Mouse (Mus musculus) CH12.LX (cell line): Measurements from ENCODE around the gene Zfp358. TPM values are rescaled to one million over a fixed set of nuclear protein-coding genes. Genes with fewer than 3 reads are reported as not detected.

Experiments used
- DNase-seq: peaks from one replicate; pipeline ENCODE4 v3.0.0-alpha.2; 2013; ENCODE audit errors: extremely low read depth
- H3K27ac ChIP-seq: 2 replicates; pipeline ENCODE4 v1.5.1; 2012; ENCODE audit warnings: low read depth, mild to moderate bottlenecking, control low read depth, moderate library complexity; ENCODE audit not compliant: insufficient read depth
- H3K27me3 ChIP-seq: replicated peaks from 2 replicates; pipeline ENCODE3; 2012; ENCODE audit warnings: inconsistent platforms
- H3K36me3 ChIP-seq, 2 experiments: replicated peaks in 1 of 2; 2 replicates each; pipeline versions ENCODE3 to v1.6.1; 2012; ENCODE audit warnings: inconsistent platforms in 1 of 2, low read length in 1 of 2, mild to moderate bottlenecking in 1 of 2, mixed read lengths in 1 of 2, moderate library complexity in 1 of 2; ENCODE audit not compliant: control insufficient read depth in 1 of 2, insufficient read depth in 1 of 2
- H3K4me1 ChIP-seq, 2 experiments: 2 replicates each; pipeline ENCODE4 v1.6.1; 2012; ENCODE audit warnings: inconsistent platforms in 1 of 2, moderate library complexity in 1 of 2; ENCODE audit not compliant: insufficient read depth in 2 of 2, control insufficient read depth in 1 of 2
- H3K4me2 ChIP-seq: 2 replicates; pipeline ENCODE4 v1.6.1; 2012; ENCODE audit warnings: low read depth, mild to moderate bottlenecking, control low read depth; ENCODE audit not compliant: poor library complexity, insufficient read depth, severe bottlenecking
- H3K4me3 ChIP-seq, 3 experiments: fragments of 150-350 bp in 1 of 3; sonication (generic) in 1 of 3; replicated peaks in 1 of 3; 2 replicates each; pipeline versions ENCODE3 to v1.5.1; 2011 to 2012; ENCODE audit warnings: low read depth in 2 of 3, low read length in 2 of 3, mild to moderate bottlenecking in 2 of 3, moderate library complexity in 2 of 3, control low read depth in 1 of 3, improper control_type of control experiment in 1 of 3, inconsistent platforms in 1 of 3, mixed read lengths in 1 of 3; ENCODE audit not compliant: poor library complexity in 1 of 3
- H3K79me2 ChIP-seq: replicated peaks from 2 replicates; pipeline ENCODE4 v1.6.1; 2012; ENCODE audit warnings: mild to moderate bottlenecking, moderate library complexity; ENCODE audit not compliant: control insufficient read depth, poor library complexity, insufficient read depth, severe bottlenecking; ENCODE audit errors: extremely low read depth
- H3K9ac ChIP-seq: 2 replicates; pipeline ENCODE4 v1.6.1; 2012; ENCODE audit warnings: low read depth, mild to moderate bottlenecking, control low read depth, moderate library complexity; ENCODE audit not compliant: insufficient read depth
- H3K9me3 ChIP-seq: replicated peaks from 2 replicates; pipeline ENCODE3; 2012; ENCODE audit warnings: low read length, inconsistent platforms, mixed read lengths
- BHLHE40 ChIP-seq: IDR thresholded peaks from 2 replicates; pipeline ENCODE4 v1.6.1; 2011; ENCODE audit warnings: mild to moderate bottlenecking, low read depth, low read length, improper control_type of control experiment
- CTCF ChIP-seq, 2 experiments: IDR thresholded peaks in 1 of 2; conservative IDR thresholded peaks in 1 of 2; 2 replicates each; pipeline ENCODE4 v1.5.1; 2011 to 2012; ENCODE audit warnings: low read depth in 2 of 2, low read length in 2 of 2, improper control_type of control experiment in 1 of 2, inconsistent platforms in 1 of 2, mild to moderate bottlenecking in 1 of 2, moderate library complexity in 1 of 2
- ELF1 ChIP-seq: IDR thresholded peaks from 2 replicates; pipeline ENCODE4 v1.6.1; 2014; ENCODE audit warnings: low read depth, mild to moderate bottlenecking, inconsistent platforms, low read length, improper control_type of control experiment
- ETS1 ChIP-seq: conservative IDR thresholded peaks from 2 replicates; pipeline ENCODE4 v1.6.1; 2012; ENCODE audit warnings: low read depth, mild to moderate bottlenecking, inconsistent platforms, low read length, improper control_type of control experiment, moderate library complexity
- GABPA ChIP-seq: IDR thresholded peaks from 2 replicates; pipeline ENCODE4 v1.6.1; 2012; ENCODE audit warnings: low read depth, low read length, improper control_type of control experiment, inconsistent platforms; ENCODE audit not compliant: insufficient replicate concordance
- HCFC1 ChIP-seq: IDR thresholded peaks from 2 replicates; pipeline ENCODE4 v1.6.1; 2012; ENCODE audit warnings: low read depth, mild to moderate bottlenecking, inconsistent platforms, low read length, improper control_type of control experiment
- JUND ChIP-seq: conservative IDR thresholded peaks from 2 replicates; pipeline ENCODE4 v1.6.1; 2011; ENCODE audit warnings: low read depth, low read length, improper control_type of control experiment
- MAFK ChIP-seq: IDR thresholded peaks from 2 replicates; pipeline ENCODE4 v1.6.1; 2011; ENCODE audit warnings: low read length, improper control_type of control experiment; ENCODE audit not compliant: insufficient replicate concordance
- MAZ ChIP-seq: IDR thresholded peaks from 2 replicates; pipeline ENCODE4 v1.6.1; 2012; ENCODE audit warnings: low read depth, mild to moderate bottlenecking, inconsistent platforms, low read length, improper control_type of control experiment, moderate library complexity
- MEF2A ChIP-seq: IDR thresholded peaks from 2 replicates; pipeline ENCODE4 v1.6.1; 2014; ENCODE audit warnings: low read depth, mild to moderate bottlenecking, inconsistent platforms, low read length, improper control_type of control experiment, borderline replicate concordance
- NELFE ChIP-seq: IDR thresholded peaks from 2 replicates; pipeline ENCODE4 v1.6.1; 2011; ENCODE audit warnings: low read depth, low read length, improper control_type of control experiment
- NRF1 ChIP-seq: IDR thresholded peaks from 2 replicates; pipeline ENCODE4 v1.6.1; 2014; ENCODE audit warnings: low read depth, mild to moderate bottlenecking, inconsistent platforms, low read length, improper control_type of control experiment, moderate library complexity
- PAX5 ChIP-seq: IDR thresholded peaks from 2 replicates; pipeline ENCODE4 v1.6.1; 2012; ENCODE audit warnings: low read length, inconsistent platforms, mixed read lengths
- POLR2AphosphoS2 ChIP-seq: IDR thresholded peaks from 2 replicates; pipeline ENCODE4 v1.6.1; 2011; ENCODE audit warnings: low read depth, low read length, improper control_type of control experiment
- SIN3A ChIP-seq: IDR thresholded peaks from 2 replicates; pipeline ENCODE4 v1.6.1; 2012; ENCODE audit warnings: low read length, improper control_type of control experiment, inconsistent platforms
- SMC3 ChIP-seq: IDR thresholded peaks from 2 replicates; pipeline ENCODE4 v1.6.1; 2011; ENCODE audit warnings: low read depth, low read length, improper control_type of control experiment
- TCF12 ChIP-seq: IDR thresholded peaks from 2 replicates; pipeline ENCODE4 v1.6.1; 2014; ENCODE audit warnings: low read depth, mild to moderate bottlenecking, inconsistent platforms, low read length, improper control_type of control experiment
- USF1 ChIP-seq: IDR thresholded peaks from 2 replicates; pipeline ENCODE4 v1.6.1; 2014; ENCODE audit warnings: low read depth, mild to moderate bottlenecking, inconsistent platforms, low read length, improper control_type of control experiment
- USF2 ChIP-seq: conservative IDR thresholded peaks from 2 replicates; pipeline ENCODE4 v1.6.1; 2011; ENCODE audit warnings: low read depth, low read length, improper control_type of control experiment
- ZC3H11A ChIP-seq: IDR thresholded peaks from 2 replicates; pipeline ENCODE4 v1.6.1; 2012; ENCODE audit warnings: low read depth, mild to moderate bottlenecking, inconsistent platforms, low read length, improper control_type of control experiment
- ZNF384 ChIP-seq: IDR thresholded peaks from 2 replicates; pipeline ENCODE4 v1.6.1; 2012; ENCODE audit warnings: low read depth, low read length, improper control_type of control experiment, inconsistent platforms
- dilution Hi-C: fragments of 300-500 bp; cut with MboI; formaldehyde crosslinking; loops from 2 replicates; pipeline ENCODE4 v1.14.3; 2020; ENCODE audit warnings: low sequenced_read_pairs; ENCODE audit not compliant: extremely low pct_unique_long_range_greater_than_20kb, extremely low pct_ligation_motif_present
- in situ Hi-C: fragments of 300-500 bp; cut with MboI; formaldehyde crosslinking; loops from 3 replicates; pipeline ENCODE4 v1.14.3; 2019; ENCODE audit warnings: low sequenced_read_pairs, low pct_ligation_motif_present, low pct_unique_long_range_greater_than_20kb, mixed read lengths
- polyA plus RNA-seq: library from polyadenylated mRNA; unstranded; fragments of >175 nt; gene quantifications from 2 replicates; pipeline ENCODE4 v1.2.1, GENCODE M21; 2012; ENCODE audit warnings: low read depth; ENCODE audit not compliant: insufficient read length
- total RNA-seq, 2 experiments: library from RNA; depleted of rRNA; stranded (reverse); fragments of 300-350 nt in 1 of 2; fragments of >200 nt in 1 of 2; gene quantifications; 2 replicates each; pipeline ENCODE4 v1.2.3; 2012 to 2014

The Zfp358 gene
- total and polyA plus RNA-seq, 3 experiments = 0.17 to 0.64 (median 0.54) TPM

DNA sequence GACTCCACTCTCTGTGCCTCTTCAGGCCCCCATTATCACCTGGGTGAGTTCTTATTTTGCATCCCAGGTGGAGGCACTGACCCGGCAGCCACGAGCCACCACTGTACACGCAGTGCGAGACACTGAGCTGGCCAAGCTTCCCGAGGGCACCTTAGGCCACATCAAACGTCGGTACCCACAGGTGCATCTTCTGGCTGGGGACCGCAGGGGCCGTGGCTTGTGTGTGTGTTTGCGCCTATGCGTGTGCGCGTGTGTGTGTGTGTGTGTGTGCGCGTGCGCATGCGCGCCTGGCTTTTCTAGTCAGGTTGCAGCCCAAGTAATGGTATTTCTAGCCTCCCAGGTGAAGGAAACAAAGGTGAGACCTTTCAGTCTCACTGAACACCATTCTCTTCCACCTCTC lies 39.0 kb downstream of the Zfp358 start:
- no peaks in the 10 kb centered on the region for H3K27me3 ChIP-seq
- H3K79me2 ChIP-seq = no peaks in the 10 kb centered on the region
- H3K9me3 ChIP-seq = no peaks in the 10 kb centered on the region
- H3K9ac ChIP-seq = no peak overlapping the region
- no peak for DNase-seq
- H3K4me1 ChIP-seq = peaks cover 0 to 9% of the 10 kb centered on the region in 2 experiments; a peak in 2 of 4 replicates
- peaks cover 58 to 94% of the 10 kb centered on the region in 2 experiments for H3K36me3 ChIP-seq
- no peak overlapping the region for H3K4me3 ChIP-seq
- H3K4me2 ChIP-seq = no peak overlapping the region
- dilution Hi-C loops = no loop called here
- TF ChIP-seq MEF2A = no peak
- no peak for TF ChIP-seq JUND
- TF ChIP-seq SMC3 = no peak
- TF ChIP-seq USF2 = no peak
- no peak for TF ChIP-seq BHLHE40
- TF ChIP-seq ZC3H11A = no peak
- TF ChIP-seq NRF1 = no peak
- no peak for TF ChIP-seq MAFK
- TF ChIP-seq POLR2AphosphoS2 = no peak
- no peak for TF ChIP-seq MAZ
- no peak for TF ChIP-seq HCFC1
- TF ChIP-seq, all 38 proteins: peak for 0
- in situ Hi-C loops = no loop called here
- no peak overlapping the region for H3K27ac ChIP-seq

GRCm38 (mm10) chr8:3536053-3536841 lies 43.3 kb downstream of the Zfp358 start:
- in situ Hi-C loops = no loop called here
- Histone ChIP-seq H3K4me2 (no peak overlapping the region), H3K36me3 (peaks cover 77 to 95% of the 10 kb centered on the region in 2 experiments), H3K4me3 (no peak overlapping the region), H3K4me1 (peaks cover 0 to 9% of the 10 kb centered on the region in 2 experiments; a peak in 2 of 4 replicates), H3K9me3 (no peaks in the 10 kb centered on the region)
- TF ChIP-seq PAX5 = no peak
- no peak for TF ChIP-seq USF2
- no peak for TF ChIP-seq GABPA
- TF ChIP-seq MAZ = no peak
- TF ChIP-seq TCF12 = no peak
- TF ChIP-seq POLR2AphosphoS2 = no peak
- TF ChIP-seq USF1 = no peak
- no peak for TF ChIP-seq MAFK
- TF ChIP-seq CTCF (conservative IDR thresholded peaks at IDR 0.05 in 1 of 2, IDR thresholded peaks at IDR 0.05 in 1 of 2; ENCODE audit: low read depth in 2 of 2, low read length in 2 of 2) = no peak
- TF ChIP-seq ZC3H11A = no peak
- TF ChIP-seq SIN3A = no peak
- no peak for TF ChIP-seq ETS1
- no peak for TF ChIP-seq ZNF384
- no peak for TF ChIP-seq ELF1
- no peak for TF ChIP-seq NELFE
- TF ChIP-seq, all 38 proteins: peak for 0
- Histone ChIP-seq H3K27ac (no peak overlapping the region), H3K27me3 (no peaks in the 10 kb centered on the region), H3K9ac (no peak overlapping the region), H3K79me2 (no peaks in the 10 kb centered on the region)
- dilution Hi-C loops = no loop called here
- DNase-seq = peak; percentile 54
